Mouse (Mus musculus) common myeloid progenitor, adult 5-6 weeks (primary cell): ENCODE data around the gene Cfap161. TPM values are rescaled to one million over a fixed set of nuclear protein-coding genes. Genes with fewer than 3 reads are reported as not detected.
A peak's percentile ranks its signal among the peaks of the same experiment; 100 is the strongest.

ENCODE experiments used
- ATAC-seq: replicated peaks from 2 replicates; pipeline ENCODE4 v1.8.0; 2016; ENCODE audit warnings: low read depth, mild to moderate bottlenecking, moderate TSS enrichment, inconsistent platforms; ENCODE audit not compliant: poor library complexity, severe bottlenecking
- total RNA-seq: library from RNA; stranded (forward); fragments of 200-1000, 187-1606 nt; gene quantifications from 2 replicates; pipeline ENCODE4 v1.2.3, GENCODE M21; 2017

Cfap161 gene
- total RNA-seq, 1 experiment from 2014 or later = not detected

DNA sequence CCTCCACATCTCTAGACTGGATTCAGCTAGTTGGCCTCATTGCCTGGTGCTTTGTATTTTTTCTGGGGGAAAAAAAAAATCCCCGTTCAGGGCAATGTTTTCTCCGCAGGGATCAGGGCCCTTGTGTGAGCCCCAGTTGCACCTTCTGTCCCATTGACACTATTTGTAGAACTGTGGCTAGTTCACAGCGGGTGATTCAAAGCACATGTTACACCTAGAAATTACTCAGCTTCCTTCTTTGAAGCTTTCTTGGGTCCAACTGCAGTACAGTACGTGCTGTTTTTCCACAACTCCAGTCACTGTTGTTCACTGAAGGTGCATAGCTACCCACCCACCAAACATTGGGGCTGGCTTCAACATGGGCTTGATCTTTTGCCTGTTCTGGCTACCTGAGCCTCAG lies 9.1 kb upstream of the Cfap161 start:
- ATAC-seq = no peak

- peak; percentile 93 for ATAC-seq
Measured at GRCm38 (mm10) chr7:83802509-83802908, 7.8 kb upstream of the Cfap161 start.

GRCm38 (mm10) chr7:83802007-83802406 lies 7.3 kb upstream of the Cfap161 start:
- peak; percentile 50 for ATAC-seq

GRCm38 (mm10) chr7:83801483-83801875 lies 6.8 kb upstream of the Cfap161 start:
- ATAC-seq = no peak

- no peak for ATAC-seq
Measured at GRCm38 (mm10) chr7:83800561-83801482, 6.1 kb upstream of the Cfap161 start.

DNA sequence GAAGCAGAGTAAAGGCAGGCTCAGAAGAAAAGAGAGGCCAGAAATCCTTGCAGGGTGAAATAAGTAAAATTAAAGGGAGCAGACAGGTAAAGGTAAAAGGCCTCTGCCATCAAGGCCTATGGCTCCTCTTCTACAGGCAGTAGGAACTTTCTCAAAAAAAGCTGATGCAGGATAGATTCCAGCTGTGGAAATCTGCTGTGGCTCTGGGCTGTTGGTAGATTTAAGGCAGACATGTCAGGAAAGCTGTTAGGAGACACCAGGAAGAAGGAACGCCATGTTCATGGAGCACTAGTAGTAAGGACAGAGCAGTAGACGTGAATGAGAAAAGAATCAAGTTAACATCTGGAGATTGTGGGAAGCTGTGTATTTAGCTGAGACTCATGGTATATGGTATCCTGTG lies 5.4 kb upstream of the Cfap161 start:
- ATAC-seq = no peak

DNA sequence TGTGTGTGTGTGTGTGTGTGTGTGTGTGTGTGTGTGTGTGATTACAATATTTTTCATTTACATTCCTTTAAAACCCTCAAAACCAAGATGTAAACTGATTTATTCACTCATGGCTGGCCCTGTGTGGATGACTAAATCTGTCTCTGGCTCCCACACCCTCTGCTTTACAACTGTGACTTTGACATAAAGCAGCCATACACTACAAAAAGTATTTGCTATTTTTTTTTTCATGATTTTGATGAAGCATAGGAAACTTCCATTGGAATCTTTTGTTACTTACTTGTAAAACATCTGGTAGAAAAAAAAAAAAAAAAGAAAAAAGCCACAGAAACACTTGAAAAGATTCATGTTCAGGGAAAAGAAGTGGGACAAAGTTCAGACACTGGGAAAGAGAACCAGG lies 3.3 kb upstream of the Cfap161 start:
- no peak for ATAC-seq

GRCm38 (mm10) chr7:83796177-83796576 lies 1.5 kb upstream of the Cfap161 start:
- ATAC-seq = no peak

DNA sequence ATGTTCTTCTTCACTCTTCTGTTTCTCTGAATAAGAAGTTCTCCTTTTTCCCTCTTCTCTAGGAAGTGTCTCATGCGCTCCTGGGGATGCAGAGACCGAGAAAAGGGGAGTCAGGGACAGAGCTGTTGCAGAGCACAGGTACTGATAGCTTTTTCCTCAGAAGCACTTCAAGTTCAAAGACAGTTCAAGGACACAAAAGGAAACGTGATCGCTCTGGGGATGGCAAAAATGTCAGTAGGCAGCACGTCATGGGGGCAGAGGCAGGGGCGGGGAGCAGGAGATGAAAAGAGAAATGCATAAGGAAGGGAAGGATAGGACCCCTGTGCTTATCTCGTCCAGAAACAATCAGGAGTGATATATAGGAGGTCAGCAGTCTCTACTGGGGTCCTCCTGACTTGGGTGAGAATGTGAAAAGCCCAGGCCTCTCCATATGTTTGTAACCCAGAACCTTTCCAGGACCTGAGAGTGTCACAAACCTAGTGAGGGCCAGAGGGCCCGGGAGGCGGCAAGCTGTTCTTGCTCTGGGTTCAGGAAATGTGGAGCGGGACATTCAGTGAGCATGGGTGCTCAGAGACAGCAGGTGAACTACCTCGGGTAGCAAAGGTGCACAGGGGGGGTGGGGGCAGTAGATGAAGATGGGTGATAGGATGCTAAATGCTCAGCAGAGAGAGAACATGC lies 535 bp downstream of the Cfap161 start:
- ATAC-seq = no peak

DNA sequence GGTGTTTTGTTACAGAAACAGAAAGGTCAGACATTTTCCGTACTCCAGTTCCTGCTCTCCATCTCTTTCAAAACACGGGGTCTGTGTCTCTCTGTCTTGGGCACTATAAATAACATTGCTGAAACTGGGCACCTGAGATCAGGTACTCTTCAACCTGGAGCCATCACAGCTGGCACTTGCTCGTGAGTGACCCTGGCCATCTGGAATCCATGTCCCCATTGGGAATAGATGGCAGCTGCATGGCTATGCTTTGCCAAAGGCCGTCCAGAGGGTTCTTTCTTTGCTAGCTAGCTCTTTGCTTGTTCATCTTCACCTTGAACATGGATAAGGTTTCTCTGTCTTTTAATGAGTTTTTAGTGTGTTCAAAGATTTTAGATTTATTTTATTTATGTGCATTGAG lies 13.8 kb downstream of the Cfap161 start:
- no peak for ATAC-seq

DNA sequence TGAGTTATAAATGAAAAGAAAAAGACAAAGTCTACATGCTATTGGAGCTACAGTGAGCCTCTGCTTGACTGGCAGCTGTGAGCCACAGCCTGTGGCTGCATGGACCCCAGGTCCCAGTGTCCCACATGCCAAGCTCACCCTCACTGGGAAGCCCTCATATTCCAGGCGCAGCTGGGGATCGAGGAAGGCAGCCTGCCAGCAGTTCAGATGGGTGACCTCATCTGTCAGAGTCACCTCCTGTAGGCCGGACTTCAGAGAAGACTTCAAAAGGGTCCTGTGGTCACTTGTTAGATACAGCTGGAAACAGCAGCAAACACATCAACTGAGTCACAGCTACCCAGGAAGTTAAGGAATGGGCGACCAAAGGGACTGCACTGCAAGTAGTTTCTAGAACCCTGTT lies 14.7 kb downstream of the Cfap161 start:
- ATAC-seq = no peak

DNA sequence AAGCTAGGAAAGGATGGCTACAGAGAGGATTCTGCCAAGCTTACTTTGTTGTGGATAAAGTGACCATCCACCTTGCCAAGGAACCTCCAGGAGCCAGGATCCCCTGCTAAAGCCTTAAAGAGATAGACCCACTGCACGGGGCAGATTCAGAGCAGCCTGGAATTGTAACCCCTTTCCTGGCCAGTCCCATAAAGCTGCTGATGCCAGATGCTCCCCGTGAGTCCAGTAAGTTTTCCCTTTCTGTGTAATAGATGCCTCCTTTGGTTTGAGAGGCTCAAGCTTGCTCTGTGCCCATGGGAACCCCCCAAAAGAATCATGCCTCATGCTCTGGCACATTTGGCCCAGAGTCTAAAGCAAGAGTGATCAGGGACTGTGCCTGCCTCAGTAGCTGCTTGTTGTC lies 15.7 kb downstream of the Cfap161 start:
- ATAC-seq = no peak

GRCm38 (mm10) chr7:83778516-83778915 lies 16.2 kb downstream of the Cfap161 start:
- no peak for ATAC-seq

DNA sequence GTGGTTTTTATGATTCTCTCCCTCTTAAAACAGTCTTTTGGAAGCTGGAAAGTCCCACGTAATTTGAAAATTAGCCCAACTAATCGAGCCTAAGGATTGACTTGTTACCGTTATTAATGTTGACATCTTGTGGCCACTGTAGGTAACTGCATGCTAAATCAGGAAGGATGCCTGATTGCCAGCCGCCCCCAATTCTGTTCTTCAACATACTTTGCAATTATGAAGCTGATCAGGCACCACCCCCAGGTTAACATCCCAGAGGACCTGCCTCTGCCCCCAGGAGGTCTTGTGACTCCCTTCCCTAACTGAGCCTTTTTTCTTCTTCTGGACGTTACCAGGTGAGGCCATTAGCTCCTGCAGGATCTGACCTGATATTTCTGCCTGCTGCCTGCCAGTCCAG lies 20.0 kb downstream of the Cfap161 start:
- ATAC-seq = peak; percentile 63

- no peak for ATAC-seq
Measured at GRCm38 (mm10) chr7:83763674-83764073, 31.0 kb downstream of the Cfap161 start.

DNA sequence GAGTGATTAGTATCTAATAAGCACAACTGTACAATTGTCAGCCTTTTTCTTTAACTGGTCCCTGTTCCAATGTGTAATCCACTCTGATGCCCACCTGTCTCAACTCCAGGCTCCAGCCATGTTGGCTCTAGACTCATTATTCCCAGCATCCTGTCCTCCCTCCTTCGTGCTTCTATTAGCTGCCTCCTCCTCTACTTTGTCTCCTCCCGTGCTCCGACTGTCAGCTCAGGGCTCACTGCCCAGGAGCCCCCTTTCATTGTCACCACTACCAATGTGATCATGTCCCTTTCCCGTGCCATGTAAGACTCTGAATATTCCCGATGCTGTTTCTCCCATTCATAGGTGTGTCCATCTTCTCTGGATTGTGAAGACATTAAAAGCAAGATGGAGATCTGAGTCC lies 32.3 kb downstream of the Cfap161 start:
- ATAC-seq = no peak

DNA sequence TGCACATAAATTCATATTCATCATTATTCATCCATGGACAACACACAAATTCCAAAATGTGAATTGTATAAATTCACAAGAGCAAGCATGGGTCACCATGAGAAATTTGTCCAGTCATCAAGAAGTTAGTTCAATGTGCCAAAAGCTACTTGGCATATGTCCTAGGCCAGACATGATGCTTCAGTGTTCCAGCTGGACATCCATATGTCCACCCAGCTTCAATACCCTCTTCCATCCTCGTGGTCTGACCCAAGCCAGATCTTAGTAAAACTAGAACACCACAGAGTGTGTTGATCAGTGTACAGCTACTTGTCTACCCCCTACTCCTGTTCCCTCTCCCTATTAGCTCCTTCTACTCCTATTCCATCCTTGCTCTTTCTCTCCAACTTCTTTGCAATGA lies 43.6 kb downstream of the Cfap161 start:
- no peak for ATAC-seq

DNA sequence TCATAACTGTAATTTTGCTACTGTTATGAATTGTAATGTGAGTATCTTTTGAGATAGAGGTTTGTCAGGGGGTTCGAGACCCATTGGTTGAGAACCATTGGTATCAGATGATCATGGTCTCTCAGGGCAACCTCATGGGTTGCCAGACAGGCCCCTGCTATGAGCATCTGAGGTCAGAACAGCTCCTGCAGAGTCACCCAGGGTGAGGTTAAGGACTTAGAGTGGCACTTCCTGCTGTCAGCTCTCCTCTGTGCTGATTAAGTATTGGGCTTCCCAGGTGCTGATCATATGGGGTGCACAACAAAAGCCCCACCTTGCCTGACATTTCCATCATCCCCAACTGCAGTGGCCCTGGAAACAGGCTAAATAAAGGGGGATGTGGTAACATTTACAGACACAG lies 46.3 kb downstream of the Cfap161 start:
- 0 out of 2 replicates have a peak, but pooled peaks have one; percentile 45 for ATAC-seq

DNA sequence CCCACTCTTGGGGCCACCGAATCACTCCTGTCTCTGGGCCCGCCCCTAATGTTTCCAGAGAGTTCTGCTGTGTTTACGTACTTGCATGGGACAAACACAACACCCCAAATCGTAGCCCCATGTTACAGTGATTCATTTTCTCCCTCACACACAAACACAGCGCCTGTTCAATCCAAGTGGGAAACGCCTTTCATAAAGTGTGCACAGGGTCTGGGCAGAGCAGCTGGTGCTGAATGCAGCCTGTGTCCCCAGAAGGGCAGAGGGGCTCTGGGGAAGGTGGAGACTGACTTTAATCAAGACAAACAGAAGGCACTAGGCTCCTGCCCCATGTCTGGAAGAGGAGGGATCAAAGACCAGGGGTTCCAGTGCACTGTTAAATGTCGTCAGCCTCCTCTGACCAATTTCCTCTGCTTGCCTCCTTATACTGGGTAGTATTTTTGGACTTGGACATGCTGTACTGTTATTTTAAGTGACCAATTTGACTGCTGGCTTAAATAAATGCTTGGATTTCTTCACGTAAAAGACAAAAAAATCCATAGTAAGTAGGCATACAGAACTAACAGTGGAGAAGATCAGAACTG lies 48.5 kb downstream of the Cfap161 start:
- ATAC-seq = no peak

DNA sequence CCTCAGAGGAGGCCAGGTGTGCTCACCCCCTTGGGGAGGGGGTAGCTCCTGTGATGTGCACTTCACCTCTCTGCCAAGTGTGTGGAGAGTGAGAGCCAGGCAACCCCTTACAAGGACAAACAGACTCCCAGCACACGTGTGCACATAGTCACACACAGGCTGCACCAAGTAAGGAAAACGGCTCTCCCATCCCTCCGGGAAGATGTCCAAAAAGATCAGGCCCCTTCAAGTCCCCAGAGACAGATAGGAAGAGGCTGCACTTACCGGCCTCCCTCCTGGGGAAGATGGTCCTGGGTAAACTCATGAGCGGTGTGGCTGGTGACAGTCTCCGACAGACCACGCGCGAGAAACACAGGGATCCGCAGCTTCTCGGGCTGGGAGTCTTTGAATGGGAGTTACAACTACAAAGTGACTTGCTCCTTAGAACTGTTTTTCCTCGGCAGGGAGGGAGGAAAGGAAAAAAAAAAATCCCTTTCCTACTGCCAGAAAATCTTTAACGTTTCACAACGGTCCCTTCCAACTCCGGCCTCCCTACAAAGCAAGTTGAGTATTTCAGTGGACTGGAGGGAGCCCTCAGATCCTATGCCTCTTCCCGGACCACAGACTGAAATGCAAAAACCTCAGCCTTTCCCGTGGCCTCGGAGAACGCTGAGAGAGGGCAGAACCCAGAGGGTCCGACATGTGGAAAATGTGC lies 49.1 kb downstream of the Cfap161 start, which contains the start of gene Il16:
Gene Il16, minus strand, starts transcription at position 314 of the 694 bp plus-strand sequence.
- ATAC-seq = no peak
